Mouse (Mus musculus): ENCODE results near the gene Agpat4.
"Not testable (repeated sequence)": the region's sequence is repeated elsewhere in the genome, so short reads cannot be mapped to it uniquely, and the experiment has no call there.

The Agpat4 gene

GRCm38 (mm10) chr17:12201086-12201485, 82.6 kb downstream of the Agpat4 start:
- no peak for DNase-seq

- peak; percentile 82 for DNase-seq
These were observed 85.0 kb downstream of the Agpat4 start for GRCm38 (mm10) chr17:12203414-12203897.

GRCm38 (mm10) chr17:12204246-12204645, 85.7 kb downstream of the Agpat4 start:
- DNase-seq, result no peak

- no peak for DNase-seq
These were observed 86.1 kb downstream of the Agpat4 start for GRCm38 (mm10) chr17:12204689-12205014.

GRCm38 (mm10) chr17:12205015-12205693, 86.7 kb downstream of the Agpat4 start:
- no peak for DNase-seq

GRCm38 (mm10) chr17:12205694-12206075, 87.2 kb downstream of the Agpat4 start:
- no peak for DNase-seq

- DNase-seq, result no peak
These were observed 87.7 kb downstream of the Agpat4 start for GRCm38 (mm10) chr17:12206248-12206647.

GRCm38 (mm10) chr17:12207022-12207548, 88.6 kb downstream of the Agpat4 start:
- DNase-seq, result no peak

- DNase-seq, result no peak
These were observed 91.0 kb downstream of the Agpat4 start for GRCm38 (mm10) chr17:12209481-12209880.

GRCm38 (mm10) chr17:12210544-12211132, 92.1 kb downstream of the Agpat4 start:
- peak; percentile 82 for DNase-seq

- DNase-seq, result no peak
These were observed 93.4 kb downstream of the Agpat4 start for GRCm38 (mm10) chr17:12211890-12212289.

- no peak for DNase-seq
These were observed 93.8 kb downstream of the Agpat4 start for GRCm38 (mm10) chr17:12212341-12212740.

- no peak for DNase-seq
These were observed 94.9 kb downstream of the Agpat4 start for GRCm38 (mm10) chr17:12213430-12213829.

GRCm38 (mm10) chr17:12216224-12216623, 97.7 kb downstream of the Agpat4 start:
- no peak for DNase-seq

GRCm38 (mm10) chr17:12221926-12222325, 103.4 kb downstream of the Agpat4 start:
- DNase-seq, result peak; percentile 17

GRCm38 (mm10) chr17:12223682-12224081, 105.2 kb downstream of the Agpat4 start:
- no peak for DNase-seq

- DNase-seq, result no peak
These were observed 105.6 kb downstream of the Agpat4 start for GRCm38 (mm10) chr17:12224145-12224544.

GRCm38 (mm10) chr17:12224551-12224950, 106.0 kb downstream of the Agpat4 start:
- DNase-seq, result not testable (repeated sequence)

- DNase-seq, result no peak
These were observed 106.7 kb downstream of the Agpat4 start for GRCm38 (mm10) chr17:12225227-12225626.

GRCm38 (mm10) chr17:12226551-12226950, 108.0 kb downstream of the Agpat4 start:
- DNase-seq, result peak; percentile 60

GRCm38 (mm10) chr17:12228001-12228400, 109.5 kb downstream of the Agpat4 start:
- no peak for DNase-seq

- DNase-seq, result no peak
These were observed 110.0 kb downstream of the Agpat4 start for GRCm38 (mm10) chr17:12228471-12228870.

GRCm38 (mm10) chr17:12229756-12230155, 111.3 kb downstream of the Agpat4 start:
- DNase-seq, result no peak

- DNase-seq, result no peak
These were observed 111.7 kb downstream of the Agpat4 start for GRCm38 (mm10) chr17:12230167-12230566.

All from retina, postnatal 1 day (tissue).